Mouse (Mus musculus): Measurements from ENCODE around the gene Cldn34b3. TPM values are rescaled to one million over a fixed set of nuclear protein-coding genes. Genes with fewer than 3 reads are reported as not detected.

Gene Cldn34b3
- not detected for total RNA-seq (2023)

DNA sequence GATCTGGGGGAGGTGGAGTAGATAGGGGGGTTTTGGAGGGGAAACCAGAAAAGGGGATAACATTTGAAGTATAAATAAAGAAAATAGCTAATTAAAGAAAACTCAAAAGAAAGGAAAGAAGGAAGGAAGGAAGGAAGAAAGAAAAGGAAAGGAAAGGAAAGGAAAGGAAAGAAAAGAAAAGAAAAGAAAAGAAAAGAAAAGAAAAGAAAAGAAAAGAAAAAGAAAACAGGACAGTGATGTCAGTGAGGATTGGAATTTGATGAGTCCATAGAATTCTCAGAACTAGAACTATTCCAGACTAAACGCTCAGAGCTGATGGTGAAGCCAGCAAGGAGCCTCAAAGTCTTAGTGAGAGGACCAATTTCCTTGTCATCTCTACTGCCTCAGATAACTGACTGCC, at the start of gene Cldn34b3:
Gene Cldn34b3 (plus strand): TSS at position 301 of the 400 bp plus-strand sequence.

Other genes starting within 250 kb of the Cldn34b3 start
- gene Cldn34b4, start 129.0 kb downstream of the Cldn34b3 start, total RNA-seq (2023), result not detected

Data from CD8-positive naive resting alpha-beta T cell, adult 57 days (primary cell).